Mouse (Mus musculus) fibroblast of lung, adult 2 months (primary cell): ENCODE results near the gene Gm26602.
A peak's percentile ranks its signal among the peaks of the same experiment; 100 is the strongest.
"Not testable (repeated sequence)": the region's sequence is repeated elsewhere in the genome, so short reads cannot be mapped to it uniquely, and the experiment has no call there.

Experiments
- DNase-seq: peaks from one replicate; pipeline ENCODE4 v3.0.0-alpha.2; 2011; ENCODE audit warnings: low read depth

The Gm26602 gene

DNA sequence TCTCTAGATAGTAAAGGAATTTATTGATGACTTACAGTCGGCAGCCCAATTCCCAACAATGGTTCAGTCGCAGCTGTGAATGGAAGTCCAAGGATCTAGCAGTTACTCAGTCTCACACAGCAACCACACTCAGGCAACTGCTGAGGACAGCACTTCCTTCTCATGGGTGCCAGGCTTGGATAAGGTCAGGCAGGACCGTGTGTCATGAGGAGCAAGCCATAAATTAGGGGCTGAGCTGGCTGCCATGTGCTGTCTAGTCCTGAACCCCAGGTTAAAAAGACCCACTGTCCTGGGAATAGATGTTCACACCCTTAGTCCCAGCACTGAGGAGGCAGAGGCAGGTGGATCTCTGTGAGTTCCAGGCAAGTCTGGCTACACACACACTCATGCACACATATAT lies 25.7 kb upstream of the Gm26602 start:
- DNase-seq: not testable (repeated sequence)

DNA sequence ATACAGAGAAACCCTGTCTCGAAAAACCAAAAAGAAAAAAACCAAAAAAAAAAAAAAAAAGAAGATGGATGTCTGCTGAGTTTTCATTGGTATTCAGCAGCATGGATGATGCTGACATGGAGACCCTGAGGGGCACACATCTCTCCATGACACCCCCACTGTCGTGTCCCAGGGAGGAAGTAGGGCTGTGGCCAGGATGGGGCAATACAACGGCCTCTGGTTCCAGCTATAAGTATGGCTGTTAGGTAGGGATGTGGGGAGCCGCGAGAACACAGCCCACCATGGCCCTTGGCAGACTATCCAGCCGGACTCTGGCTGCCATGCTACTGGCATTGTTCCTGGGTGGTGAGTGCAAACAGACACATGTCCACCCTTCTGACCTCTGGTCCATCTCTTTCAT lies 24.6 kb upstream of the Gm26602 start, which contains the start of gene Elane:
Gene Elane, plus strand, starts transcription at position 194 of the 400 bp plus-strand sequence.
- no peak for DNase-seq

DNA sequence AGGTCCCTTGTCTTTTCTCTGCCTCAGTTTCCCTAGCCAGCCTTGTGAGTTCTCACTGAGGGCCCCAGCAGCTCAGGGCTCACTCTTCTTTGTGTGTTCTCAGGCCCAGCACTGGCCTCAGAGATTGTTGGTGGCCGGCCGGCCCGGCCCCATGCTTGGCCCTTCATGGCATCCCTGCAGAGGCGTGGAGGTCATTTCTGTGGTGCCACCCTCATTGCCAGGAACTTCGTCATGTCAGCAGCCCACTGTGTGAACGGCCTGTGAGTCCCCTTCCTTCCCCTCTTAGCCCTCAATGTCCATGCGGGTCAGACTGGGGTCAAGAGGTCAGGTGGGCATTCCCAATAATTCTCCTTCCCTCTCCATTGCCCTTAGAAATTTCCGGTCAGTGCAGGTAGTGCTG lies 24.0 kb upstream of the Gm26602 start:
- DNase-seq: no peak

GRCm38 (mm10) chr10:79889386-79889785 lies 21.3 kb upstream of the Gm26602 start:
- DNase-seq: no peak

- no peak for DNase-seq
Measured at GRCm38 (mm10) chr10:79890670-79891069, 20.0 kb upstream of the Gm26602 start, which contains the start of gene Cfd. Gene Cfd (plus strand): TSS chr10:79890853.

DNA sequence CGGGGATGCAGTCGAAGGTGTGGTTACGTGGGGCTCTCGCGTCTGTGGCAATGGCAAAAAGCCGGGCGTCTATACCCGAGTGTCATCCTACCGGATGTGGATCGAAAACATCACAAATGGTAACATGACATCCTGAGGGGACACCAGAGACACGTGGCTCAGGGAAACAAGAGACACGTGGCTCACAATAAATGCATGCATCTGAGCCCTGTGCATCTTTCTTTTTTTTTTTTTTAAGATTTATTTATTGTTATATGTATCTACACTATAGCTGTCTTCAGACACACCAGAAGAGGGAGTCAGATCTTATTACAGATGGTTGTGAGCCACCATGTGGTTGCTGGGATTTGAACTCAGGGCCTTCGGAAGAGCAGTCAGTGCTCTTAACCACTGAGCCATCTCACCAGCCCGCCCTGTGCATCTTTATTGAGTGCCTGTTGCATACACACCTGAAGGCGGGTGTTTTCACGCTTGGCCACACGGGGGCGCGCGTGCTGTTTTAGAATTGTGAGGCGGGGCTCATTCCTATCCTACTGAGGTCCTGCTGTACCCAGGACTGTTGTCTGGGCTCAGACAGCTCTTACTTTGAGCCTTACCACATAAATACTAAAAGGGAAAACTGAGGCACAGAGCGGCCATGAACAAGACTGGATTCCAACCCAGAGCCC lies 18.1 kb upstream of the Gm26602 start:
- DNase-seq: not testable (repeated sequence)

DNA sequence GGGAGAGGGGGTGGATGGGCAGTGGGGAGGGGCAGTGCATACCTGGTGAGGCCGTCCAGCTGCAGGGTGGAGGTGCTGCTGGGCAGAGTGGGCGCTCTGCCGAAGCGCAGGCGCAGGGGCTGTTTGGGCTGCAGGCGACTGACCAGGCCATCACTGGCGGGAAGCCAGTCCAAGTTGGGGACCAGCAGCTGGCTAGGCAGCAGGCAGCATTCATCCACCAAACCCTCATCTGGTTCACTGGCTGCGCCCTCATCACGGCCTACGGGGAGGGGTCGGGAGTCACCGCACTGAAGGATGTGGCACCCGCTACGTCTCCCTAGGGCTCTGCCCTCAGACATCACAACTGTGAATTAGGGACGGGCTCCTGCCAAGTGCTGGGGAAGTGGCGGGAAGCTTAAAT lies 14.3 kb upstream of the Gm26602 start:
- DNase-seq: no peak

- no peak for DNase-seq
Measured at GRCm38 (mm10) chr10:79896814-79897213, 13.8 kb upstream of the Gm26602 start.

GRCm38 (mm10) chr10:79897316-79898245 lies 13.1 kb upstream of the Gm26602 start:
- DNase-seq: no peak

DNA sequence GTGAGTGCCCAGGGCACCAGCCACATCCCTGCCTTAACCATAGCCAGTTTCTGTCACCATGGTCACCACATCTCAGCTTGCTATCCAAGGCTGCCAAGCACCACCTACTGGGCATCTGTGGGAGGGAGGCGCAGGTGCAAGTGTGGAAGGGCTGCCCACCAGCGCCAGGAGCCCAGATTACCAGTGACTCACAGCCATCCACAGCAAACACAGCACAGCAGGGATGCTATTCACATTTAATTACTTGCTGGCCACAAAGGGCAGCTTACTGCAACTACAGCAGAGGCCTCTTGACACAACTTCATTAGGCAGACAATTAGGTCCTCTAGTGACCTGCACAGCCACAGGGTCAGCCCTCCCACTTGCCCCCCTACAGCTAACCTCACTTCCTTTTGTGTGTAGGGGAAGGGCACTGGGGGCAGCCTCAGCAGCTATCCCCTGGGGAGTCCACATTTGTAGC lies 9.7 kb upstream of the Gm26602 start:
- no peak for DNase-seq

- no peak for DNase-seq
Measured at GRCm38 (mm10) chr10:79906712-79907111, 3.9 kb upstream of the Gm26602 start.

DNA sequence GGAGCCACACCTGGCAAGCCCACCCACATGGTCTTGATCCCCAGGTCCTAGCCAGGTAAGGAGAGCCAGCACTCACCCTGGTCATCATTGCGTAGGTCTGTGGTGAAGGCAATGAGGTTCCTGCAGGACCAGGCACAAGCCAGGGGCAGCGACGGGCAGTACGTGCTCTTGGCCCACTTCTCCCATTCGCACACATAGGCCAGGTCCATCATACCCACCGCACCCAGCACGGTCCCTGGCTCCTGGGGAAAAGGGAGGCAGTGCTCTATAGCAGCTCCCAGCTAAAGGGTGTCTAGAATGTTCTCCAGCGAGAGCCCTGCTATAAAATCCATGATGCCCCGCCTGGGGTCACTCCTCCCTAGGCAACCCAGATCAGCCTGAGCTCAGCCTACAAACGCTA lies 3.2 kb upstream of the Gm26602 start:
- DNase-seq: no peak

GRCm38 (mm10) chr10:79908167-79909091 lies 2.2 kb upstream of the Gm26602 start, which contains the start of gene Med16:
Gene Med16 (minus strand): TSS chr10:79908923.
- peak; percentile 91 for DNase-seq

GRCm38 (mm10) chr10:79909092-79909922 lies 1.3 kb upstream of the Gm26602 start:
- DNase-seq: no peak

DNA sequence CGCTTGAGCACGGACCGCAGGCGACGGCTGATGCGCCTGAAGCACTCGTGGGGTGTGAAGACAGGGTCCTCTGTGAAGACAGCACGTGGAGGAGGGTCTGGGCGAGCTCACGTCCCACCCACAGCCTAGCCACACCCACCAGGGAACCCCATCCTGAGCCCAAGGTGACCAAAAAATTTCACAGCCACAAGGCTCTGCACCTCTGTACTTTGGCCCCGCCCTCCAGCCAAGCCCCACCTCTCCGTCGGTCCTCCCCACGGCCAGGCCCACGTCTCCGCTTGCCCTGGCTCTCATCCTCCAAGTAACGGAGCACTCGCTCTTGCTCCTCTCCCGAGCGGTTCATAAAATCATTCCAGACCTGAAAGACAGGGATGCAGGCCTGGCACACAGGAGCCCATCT lies 1.8 kb downstream of the Gm26602 start:
- no peak for DNase-seq

- no peak for DNase-seq
Measured at GRCm38 (mm10) chr10:79914131-79914947, 3.7 kb downstream of the Gm26602 start.

- DNase-seq: no peak
Measured at GRCm38 (mm10) chr10:79914948-79915596, 4.4 kb downstream of the Gm26602 start.

DNA sequence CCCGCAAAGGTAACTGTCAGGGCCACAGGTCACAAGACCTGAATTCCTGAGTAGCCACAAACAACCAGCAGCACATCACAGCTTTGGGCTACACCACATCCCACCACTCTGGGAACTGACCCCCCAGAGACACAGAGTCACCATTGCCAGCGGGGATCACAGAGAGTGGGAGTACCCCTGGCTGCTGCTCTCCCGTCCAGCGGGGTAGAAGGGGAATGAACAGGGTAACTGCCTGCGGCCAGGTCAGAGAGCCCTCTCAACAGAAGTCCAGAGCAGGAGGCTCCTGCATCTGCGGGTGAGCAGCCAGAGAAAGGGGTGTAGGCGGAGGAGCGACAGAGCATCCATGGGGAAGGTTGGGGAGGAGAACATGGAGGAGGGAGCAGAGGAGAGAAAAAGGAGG lies 5.4 kb downstream of the Gm26602 start:
- no peak for DNase-seq

- DNase-seq: no peak
Measured at GRCm38 (mm10) chr10:79916808-79917531, 6.3 kb downstream of the Gm26602 start, which contains the start of gene Kiss1r. Gene Kiss1r (plus strand): TSS chr10:79916971.
